7 mouse cellular contexts compared by ENCODE assay signal in the genomic region with DNA sequence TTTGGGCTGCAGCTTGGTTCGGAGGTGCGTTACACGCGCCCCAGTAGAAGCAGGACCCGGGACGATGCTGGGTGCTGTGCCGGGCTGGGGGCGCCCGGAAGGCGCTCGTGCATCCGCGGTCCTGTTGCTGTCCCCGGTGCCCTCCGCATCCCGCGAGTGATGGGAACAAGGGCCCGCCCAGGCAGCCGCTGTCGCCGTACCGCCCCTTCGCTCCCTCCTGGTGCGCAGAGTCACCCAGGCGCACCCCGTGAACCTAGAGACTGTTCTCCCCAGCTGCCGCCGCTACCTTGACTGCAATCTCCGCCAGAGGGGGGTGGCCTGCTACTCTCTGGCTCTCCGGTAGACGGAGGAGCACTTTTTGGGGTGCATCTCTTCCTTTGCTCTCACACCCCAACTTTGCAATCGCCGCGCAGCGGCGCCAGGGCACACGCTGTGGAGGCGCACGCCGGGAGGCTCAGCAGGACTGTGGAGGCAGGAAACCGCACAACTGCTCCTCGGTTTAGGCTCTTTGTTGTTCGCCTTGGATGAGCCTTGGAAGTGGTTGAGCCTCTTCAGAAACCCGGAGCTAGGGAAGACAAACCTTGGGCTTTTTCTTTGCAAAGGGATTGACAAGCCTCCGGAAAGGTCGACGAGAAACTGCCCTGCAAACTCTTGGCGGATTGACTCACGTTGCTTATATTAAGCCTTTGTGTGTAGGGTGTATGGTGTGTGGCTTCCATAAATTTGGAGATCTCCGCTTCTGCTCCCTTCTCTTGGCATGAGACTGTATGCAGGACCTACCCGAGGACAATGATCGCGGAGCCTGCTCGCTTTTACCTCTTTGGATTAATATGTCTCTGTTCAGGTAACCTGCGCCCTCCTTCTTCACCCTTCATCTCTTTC.
DNase-seq lines count a peak whose midpoint lies in the region; ATAC-seq lines count a peak whose summit lies in the region.

No protein-coding gene starts in this region.

- peak; percentile 33 for DNase-seq in cerebellum, adult 11 months
- peak; percentile 27 to 53 for DNase-seq in kidney, postnatal 25 days
- DNase-seq in liver, embryonic 11.5 days (ENCODE audit: low spot score), result peak; percentile 58
- DNase-seq in neural tube, embryonic 10.5 days (ENCODE audit: extremely low spot score, low spot score), result peak; percentile 80
- DNase-seq in testis, postnatal 14 days (ENCODE audit: low spot score), result peak; percentile 17

- H3K27me3 ChIP-seq in forebrain, embryonic 12.5 days, result peaks cover 7% of the 10 kb centered on the region; the same call in 1 of the 2 replicates
- no peaks in the 10 kb centered on the region for H3K27me3 ChIP-seq in heart, embryonic 16.5 days (ENCODE audit: control insufficient read depth, insufficient read depth, low read length)
- peaks cover 15% of the 10 kb centered on the region for H3K27me3 ChIP-seq in liver, embryonic 11.5 days (replicated peaks; ENCODE audit: control insufficient read depth, insufficient read depth, low read length)

- peak; percentile 71 for ATAC-seq in forebrain, embryonic 12.5 days (ENCODE audit: low FRiP score)
- peak; percentile 77 for ATAC-seq in heart, embryonic 16.5 days (replicated peaks; ENCODE audit: extremely low read depth, insufficient read depth, low FRiP score)
- peak; percentile 74 for ATAC-seq in liver, embryonic 11.5 days (replicated peaks; ENCODE audit: low FRiP score)

- H3K9me3 ChIP-seq in forebrain, embryonic 12.5 days, result no peaks in the 10 kb centered on the region
- no peaks in the 10 kb centered on the region for H3K9me3 ChIP-seq in heart, embryonic 16.5 days (replicated peaks; ENCODE audit: control insufficient read depth, low read length)
- H3K9me3 ChIP-seq in liver, embryonic 11.5 days (ENCODE audit: control insufficient read depth, low read length), result no peaks in the 10 kb centered on the region

- peak overlapping the region; percentile 74 for H3K9ac ChIP-seq in forebrain, embryonic 12.5 days
- H3K9ac ChIP-seq in heart, embryonic 16.5 days (ENCODE audit: low read length), result peak overlapping the region; percentile 77
- peak overlapping the region; percentile 71 for H3K9ac ChIP-seq in liver, embryonic 11.5 days (ENCODE audit: low read depth, low read length)

- H3K4me1 ChIP-seq in forebrain, embryonic 12.5 days, result peaks cover 28% of the 10 kb centered on the region
- H3K4me1 ChIP-seq in heart, embryonic 16.5 days (ENCODE audit: control insufficient read depth, insufficient read depth, low read length), result peaks cover 10% of the 10 kb centered on the region
- H3K4me1 ChIP-seq in liver, embryonic 11.5 days (replicated peaks; ENCODE audit: control insufficient read depth, insufficient read depth, low read length), result peaks cover 3% of the 10 kb centered on the region; the same call in 1 of the 2 replicates

- WGBS in forebrain, embryonic 12.5 days, result under 1% methylated on average over 55 of the region's 55 CpGs
- under 1% methylated on average over 55 of the region's 55 CpGs for whole genome bisulfite sequencing in heart, embryonic 16.5 days
- WGBS in liver, embryonic 11.5 days, result under 1% methylated on average over 54 of the region's 55 CpGs

- no peaks in the 10 kb centered on the region for H3K36me3 ChIP-seq in forebrain, embryonic 12.5 days (replicated peaks)
- H3K36me3 ChIP-seq in heart, embryonic 16.5 days (ENCODE audit: control insufficient read depth, insufficient read depth), result no peaks in the 10 kb centered on the region
- no peaks in the 10 kb centered on the region; the same call in 1 of the 2 replicates for H3K36me3 ChIP-seq in liver, embryonic 11.5 days (ENCODE audit: control insufficient read depth, insufficient read depth, low read length)

- H3K4me2 ChIP-seq in forebrain, embryonic 12.5 days, result peak overlapping the region; percentile 89
- H3K4me2 ChIP-seq in heart, embryonic 16.5 days (ENCODE audit: low read depth, low read length), result peak overlapping the region; percentile 95
- peak overlapping the region; percentile 63 for H3K4me2 ChIP-seq in liver, embryonic 11.5 days

- H3K27ac ChIP-seq in forebrain, embryonic 12.5 days, result peak overlapping the region; percentile 87
- H3K27ac ChIP-seq in heart, embryonic 16.5 days (ENCODE audit: low read length), result peak overlapping the region; percentile 97
- H3K27ac ChIP-seq in liver, embryonic 11.5 days (ENCODE audit: low read depth, low read length), result peak overlapping the region; percentile 72

- H3K4me3 ChIP-seq in forebrain, embryonic 12.5 days (replicated peaks), result peak overlapping the region; percentile 75
- H3K4me3 ChIP-seq in heart, embryonic 16.5 days (ENCODE audit: low read length), result peak overlapping the region; percentile 85
- H3K4me3 ChIP-seq in liver, embryonic 11.5 days (ENCODE audit: low read depth, low read length), result peak overlapping the region; percentile 67

Comparison
In these comparisons a context has a peak if more than half of its experiments do, and no peak if none do; other contexts are left out.
1. Peak in every context shown above with its lines: DNase-seq, ATAC-seq, H3K4me3 ChIP-seq and H3K27ac ChIP-seq.
2. DNase-seq: peak in every context shown above with its lines; median percentile 80 in neural tube, embryonic 10.5 days; 58 in liver, embryonic 11.5 days; 40 in kidney, postnatal 25 days; 33 in cerebellum, adult 11 months; 17 in testis, postnatal 14 days.